Mouse (Mus musculus) layer of hippocampus, postnatal 36 days (tissue): ENCODE measurements around the gene Ticam1. TPM values are rescaled to one million over a fixed set of nuclear protein-coding genes. Genes with fewer than 3 reads are reported as not detected.

Experiments used
- DNase-seq, 2 experiments: peaks; one replicate each; pipeline ENCODE4 v3.0.0; 2022
- total RNA-seq, 2 experiments: library from RNA; stranded (reverse); gene quantifications; 2 replicates each; pipeline ENCODE4 v1.2.3; 2021

Ticam1 gene
- 1 to 10 TPM; 6.1 to 6.7 TPM for total RNA-seq

DNA sequence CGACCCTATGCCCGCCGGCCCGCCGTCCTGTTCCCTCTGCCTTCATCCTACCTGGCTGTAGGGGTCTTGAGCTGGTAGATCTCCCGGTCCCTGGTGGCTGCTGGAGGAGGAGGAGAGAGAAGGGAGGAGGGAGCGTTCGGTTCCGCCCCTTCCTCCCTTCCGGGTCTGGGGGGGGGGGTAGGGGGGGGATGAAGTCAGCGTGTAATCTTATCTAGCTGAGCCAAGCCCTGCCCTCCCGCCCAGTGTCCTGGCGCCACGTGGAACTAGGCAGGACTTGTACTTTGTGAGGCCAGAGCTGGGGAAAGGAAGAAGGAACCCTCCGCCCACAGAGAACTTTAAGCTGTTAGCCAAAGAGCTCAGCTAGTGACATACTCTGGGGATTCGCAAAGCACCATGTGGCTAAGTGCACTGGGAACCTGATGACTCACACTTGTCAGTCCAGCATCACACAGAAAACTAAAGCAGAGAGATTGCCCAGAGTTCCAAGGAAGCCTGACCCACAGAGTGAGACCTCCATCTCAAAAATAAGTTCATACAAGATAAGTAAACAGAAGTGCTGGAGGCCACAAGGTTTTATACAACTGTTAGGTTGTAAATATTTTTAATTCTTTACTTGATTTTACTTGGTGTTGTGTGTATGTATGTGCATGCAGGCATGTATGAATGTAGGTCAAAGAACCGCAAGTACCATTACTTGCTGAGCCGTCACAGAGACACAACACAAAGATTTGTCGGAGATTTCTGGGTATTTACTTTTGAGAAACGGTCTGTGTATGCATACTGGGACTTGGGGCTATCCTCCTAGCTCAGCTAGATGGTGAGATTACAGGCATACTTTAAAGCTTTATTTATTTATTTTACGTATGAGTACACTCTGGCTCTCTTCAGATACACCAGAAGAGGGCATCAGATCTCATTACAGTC, at the start of gene Ticam1:
TSS of gene Ticam1 (minus strand) at position 144 of the 924 bp plus-strand sequence.
- peak; percentile 74 to 75 for DNase-seq

DNA sequence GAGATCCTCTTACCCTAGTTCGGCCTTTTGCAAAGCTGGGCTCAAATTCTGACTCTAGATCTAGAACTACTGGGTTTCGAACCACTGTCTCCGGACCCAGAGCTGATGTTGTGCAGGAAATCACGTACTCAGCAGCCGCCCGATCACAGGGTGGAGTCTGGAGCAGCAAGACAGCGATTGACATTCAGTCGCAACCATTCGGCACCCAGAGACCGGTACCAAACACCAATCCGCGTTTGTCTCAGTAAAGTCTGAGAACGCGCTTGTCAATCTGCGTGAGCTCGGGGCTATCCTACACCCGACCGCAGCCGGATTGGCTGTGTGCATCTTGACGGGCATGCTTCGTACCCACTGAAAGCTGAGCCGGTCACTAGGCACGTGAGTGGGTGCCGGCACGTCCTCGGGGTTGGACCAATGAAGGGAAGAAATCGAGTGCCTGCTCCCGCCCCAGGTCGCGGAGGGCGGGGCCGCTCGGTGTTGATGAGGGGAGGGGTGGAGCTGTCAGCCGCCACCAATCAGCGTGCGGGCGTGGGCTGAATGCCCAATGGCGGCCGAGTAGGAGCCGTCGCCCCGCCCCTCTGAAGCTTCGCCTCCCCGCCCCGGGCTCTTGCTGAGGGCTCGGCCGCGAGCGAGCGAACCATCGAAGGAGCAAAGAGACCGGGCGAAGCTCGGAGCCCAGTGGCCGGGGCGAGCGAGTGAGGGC, 49.0 kb upstream of the Ticam1 start, which contains the start of gene Kdm4b:
TSS of gene Kdm4b (plus strand) at position 613 of the 703 bp plus-strand sequence.
- DNase-seq, result peak; percentile 99 to 100

GRCm38 (mm10) chr17:56324419-56324818, 47.8 kb upstream of the Ticam1 start:
- no peak for DNase-seq

DNA sequence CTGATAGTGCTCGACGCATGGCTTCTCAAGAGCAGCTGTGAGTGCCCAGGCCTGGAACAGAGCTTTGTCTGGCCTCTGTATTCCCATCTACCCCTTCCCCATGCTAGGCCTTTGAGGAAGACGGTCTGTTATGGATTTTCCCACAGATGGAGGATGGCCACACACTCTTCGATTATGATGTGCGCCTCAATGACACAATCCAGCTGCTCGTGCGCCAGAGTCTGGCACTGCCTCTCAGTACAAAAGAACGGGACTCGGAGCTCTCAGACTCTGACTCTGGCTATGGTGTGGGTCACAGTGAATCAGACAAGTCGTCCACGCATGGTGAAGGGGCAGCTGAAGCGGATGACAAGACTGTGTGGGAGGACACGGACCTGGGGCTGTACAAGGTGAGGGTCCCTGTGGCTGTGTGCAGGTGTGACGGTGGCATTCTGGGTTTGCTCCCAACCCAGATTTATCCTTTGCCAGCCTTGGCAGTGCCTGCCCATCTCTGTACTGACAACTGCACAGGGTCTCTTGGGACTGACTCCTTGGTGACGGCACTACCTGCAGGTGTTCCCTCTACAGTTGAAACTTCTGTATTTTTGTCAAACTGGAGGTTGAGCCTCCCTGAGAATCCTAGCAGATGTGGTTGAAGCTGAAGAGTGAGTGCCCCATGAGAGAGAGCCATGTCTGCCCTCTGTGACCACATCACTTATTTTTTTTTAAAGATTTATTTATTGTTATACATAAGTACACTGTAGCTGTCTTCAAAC, 32.8 kb upstream of the Ticam1 start:
- DNase-seq, result no peak

DNA sequence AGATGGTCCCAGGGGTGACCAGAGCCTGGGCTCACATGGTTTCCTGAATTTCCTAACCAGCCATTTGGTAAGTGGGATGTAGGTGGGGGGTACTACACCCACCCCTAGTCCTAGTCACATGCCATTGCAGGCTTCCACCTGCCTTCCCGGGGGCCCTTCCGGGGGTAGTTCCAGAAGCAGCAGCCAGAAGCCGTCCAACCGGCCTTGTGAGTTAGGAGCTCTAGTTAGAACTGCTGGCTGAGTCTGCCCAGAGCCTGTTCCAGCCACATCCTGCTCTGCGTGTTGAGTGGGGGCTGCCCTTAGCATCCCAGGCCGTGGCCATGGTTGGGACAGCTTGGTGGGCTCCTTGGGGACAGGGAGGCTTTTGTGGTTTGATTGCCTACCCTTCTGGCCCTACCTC, 31.5 kb upstream of the Ticam1 start:
- DNase-seq, result no peak

DNA sequence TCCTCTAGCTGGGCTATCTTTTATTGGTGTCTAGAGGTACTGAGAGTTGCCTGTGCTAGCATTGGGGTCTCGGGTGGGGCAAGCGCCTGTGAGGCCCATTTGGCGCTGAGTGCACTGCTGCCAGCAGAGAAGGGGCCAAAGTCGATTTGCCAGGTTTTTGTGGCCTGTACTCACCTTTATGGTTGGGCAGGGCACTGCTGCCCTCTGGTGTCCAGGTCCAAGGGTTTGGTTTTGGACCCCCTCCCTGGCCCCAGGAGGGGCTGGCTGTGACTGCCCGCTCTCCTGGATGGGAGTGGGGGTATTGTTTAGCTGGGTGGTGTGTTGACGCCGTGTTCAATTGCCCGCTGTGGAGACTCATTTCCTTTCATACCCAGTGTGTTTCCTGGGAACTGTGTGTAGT, 29.2 kb upstream of the Ticam1 start:
- no peak for DNase-seq

DNA sequence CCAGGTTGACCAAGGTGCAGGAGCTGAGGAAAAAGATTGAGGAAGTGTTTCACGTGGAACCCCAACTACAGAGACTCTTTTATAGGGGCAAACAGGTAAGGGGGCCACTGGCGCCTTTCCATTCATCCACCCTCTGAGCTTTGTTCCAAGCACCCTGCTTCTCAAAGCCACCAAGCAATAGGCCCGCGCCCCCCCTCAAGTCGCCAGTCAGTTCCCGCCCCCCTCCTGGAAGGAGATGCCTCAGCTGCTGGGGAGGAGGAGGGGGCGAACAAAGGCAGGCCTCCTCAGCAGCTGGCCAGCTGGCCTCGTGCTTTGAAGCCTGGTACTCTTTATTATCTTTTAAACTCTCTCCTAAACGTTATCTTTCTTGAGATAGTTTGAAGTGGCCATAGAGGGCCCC, 28.6 kb upstream of the Ticam1 start:
- no peak for DNase-seq

- no peak for DNase-seq
These were observed 28.1 kb upstream of the Ticam1 start for GRCm38 (mm10) chr17:56304718-56305117.

- DNase-seq, result peak; percentile 88
These were observed 27.4 kb upstream of the Ticam1 start for GRCm38 (mm10) chr17:56303847-56304586.

DNA sequence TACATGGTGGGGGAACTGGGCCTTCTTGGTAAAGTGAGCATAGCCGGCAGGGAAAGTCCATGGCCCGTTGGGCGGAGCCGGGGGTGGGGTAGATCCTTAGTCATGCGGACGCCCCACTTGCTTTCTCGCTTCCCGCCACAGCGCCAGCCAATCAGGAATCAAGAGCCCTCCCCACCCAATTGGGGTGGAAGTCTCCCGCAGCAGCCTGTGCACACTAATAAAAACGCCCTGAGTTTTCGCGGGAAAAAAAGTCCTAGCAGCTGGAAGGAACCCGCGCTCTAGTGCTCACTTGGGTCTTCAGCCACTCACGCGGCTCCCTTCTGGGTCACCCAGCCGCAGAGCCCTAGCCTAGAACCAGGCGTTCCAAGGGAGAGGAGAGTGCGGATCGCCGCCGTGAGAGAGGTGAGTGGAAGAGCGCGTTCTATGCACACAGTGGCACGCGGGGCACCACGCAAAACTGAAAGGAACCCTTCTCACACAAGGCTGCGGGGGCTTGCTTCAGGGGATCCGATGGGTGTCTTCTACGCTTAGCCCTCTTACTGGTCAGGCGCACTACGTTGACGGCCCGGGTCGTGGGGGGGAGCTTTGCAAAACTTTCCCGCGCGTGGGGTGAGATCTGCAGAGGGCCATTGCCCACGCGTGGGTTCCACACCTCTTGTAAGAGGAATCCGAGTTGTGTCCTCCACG, 26.7 kb upstream of the Ticam1 start, which contains the start of gene Uhrf1:
TSS of gene Uhrf1 (plus strand) at position 162 of the 687 bp plus-strand sequence.
- DNase-seq, result no peak

DNA sequence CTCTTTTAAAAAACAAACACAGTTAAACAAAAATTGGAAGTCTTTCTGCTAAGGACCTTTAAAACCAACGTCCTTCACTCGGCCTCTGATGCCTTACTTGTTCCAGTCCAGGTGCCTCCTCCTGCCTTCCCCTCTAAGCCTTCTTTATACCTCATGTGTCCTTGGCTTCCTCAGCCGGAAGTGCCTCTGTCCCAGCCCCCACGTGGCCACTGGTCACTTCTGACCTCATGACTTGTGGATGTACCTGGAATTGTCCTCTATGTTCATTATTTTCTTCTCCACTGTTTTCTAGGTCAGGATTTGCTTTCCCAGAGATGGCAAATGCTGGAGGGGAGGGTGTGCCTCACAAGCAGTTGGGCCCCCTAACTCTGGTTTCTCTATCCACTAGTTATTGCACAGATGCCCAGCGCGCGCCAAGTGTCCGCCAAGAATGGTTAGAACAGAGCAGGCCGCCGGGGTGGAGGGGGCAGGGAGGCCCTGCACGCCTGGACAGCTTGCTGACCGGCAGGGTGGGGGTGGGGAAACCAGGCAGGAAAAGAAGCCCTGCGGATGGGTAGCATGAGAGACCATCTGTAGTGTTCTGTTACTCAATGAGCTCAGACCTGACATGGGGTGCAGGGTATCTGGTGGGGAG, 25.9 kb upstream of the Ticam1 start:
- DNase-seq, result no peak

- no peak for DNase-seq
These were observed 23.6 kb upstream of the Ticam1 start, which contains the start of gene Arrdc5 for GRCm38 (mm10) chr17:56300186-56300585. Gene Arrdc5, minus strand, starts transcription at chr17:56300286.

DNA sequence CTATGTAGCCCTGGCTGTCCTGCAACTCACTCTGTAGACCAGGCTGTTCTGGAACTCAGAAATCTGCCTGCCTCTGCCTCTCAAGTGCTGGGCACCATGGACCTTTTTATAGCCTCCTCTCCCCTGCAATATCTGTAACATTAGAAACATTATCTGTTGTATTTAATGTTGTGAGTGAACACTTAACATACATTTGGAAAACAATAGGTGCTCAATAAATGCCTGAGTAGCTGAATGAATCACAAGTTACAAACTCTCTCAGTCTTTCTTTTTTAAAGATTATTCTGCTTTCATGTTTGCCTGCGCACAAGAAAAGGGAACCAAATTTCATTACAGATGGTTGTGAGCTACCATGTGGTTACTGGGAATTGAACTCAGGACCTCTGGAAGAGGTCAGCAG, 21.7 kb upstream of the Ticam1 start:
- no peak for DNase-seq

DNA sequence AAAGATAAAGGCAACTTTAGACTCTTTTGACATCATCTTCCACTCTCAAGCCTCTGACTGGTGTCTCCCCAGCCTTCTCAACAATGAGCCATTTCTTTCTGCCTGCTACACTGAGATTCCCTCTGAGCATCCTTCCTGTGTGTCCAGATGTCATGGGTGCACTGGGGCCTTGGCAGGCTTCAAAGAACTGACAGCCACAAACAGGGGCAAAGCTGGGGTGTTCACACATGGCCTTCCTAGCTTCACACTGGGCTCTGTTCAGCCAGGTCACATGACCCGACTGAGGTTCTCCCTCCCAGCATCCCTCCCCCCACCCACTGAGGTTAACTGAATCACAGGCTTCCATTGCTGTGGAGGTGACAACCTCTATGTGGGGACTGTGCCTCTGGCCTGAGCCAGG, 19.6 kb upstream of the Ticam1 start:
- DNase-seq, result no peak

GRCm38 (mm10) chr17:56294241-56294640, 17.7 kb upstream of the Ticam1 start:
- no peak for DNase-seq

DNA sequence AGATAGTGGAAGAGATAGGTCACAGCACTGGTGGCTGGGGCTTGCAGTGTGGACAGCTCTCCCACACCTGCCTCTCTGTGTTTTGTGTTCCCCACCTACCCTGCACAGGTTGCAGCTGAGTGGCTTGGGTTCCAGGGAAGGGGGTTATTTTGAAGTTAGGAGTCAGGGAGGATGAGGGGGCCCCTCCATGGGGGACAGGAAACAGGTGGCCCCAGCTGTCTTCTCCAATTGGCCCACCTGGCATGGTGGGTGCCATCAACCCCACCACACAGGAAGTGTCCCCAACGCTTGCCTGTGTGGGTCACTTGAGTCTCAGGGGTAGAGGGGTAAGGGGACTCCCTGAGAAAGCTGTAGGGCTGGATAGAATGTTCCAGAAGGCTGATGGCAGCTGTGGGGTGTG, 16.7 kb upstream of the Ticam1 start:
- DNase-seq, result no peak

GRCm38 (mm10) chr17:56292531-56293222, 16.1 kb upstream of the Ticam1 start, which contains the start of gene Plin3:
Gene Plin3, minus strand, starts transcription at chr17:56292873.
- DNase-seq, result no peak

DNA sequence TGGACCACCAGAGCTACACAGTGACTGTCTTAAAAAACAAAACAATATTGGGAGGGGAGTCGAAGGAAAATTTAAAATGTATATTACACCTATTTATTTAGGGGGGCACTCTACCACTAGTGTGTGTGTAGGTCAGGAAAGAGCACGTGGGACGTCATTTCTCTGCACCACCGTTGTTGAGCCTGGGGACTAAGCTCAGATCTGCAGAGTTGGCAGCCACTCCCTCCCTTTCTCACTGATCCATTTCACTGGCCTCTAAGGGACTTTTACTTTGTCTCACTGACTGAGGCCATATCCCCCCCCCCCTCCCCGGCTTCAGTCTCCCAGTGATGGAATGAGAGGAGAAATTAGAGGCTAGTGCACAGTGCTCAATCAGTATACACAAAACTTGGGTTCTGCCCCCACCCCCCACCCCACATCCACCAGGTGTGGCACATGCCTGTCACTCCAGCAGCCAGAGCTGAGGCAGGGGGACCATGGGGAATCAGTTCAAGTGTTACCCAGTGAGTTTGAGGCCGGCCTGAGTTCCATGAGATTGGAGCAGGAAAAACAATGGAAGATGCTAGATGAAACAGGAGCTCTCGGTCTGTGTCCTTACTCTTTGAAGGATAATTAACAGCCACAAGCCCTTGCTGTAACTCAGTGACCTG, 15.4 kb upstream of the Ticam1 start:
- no peak for DNase-seq

- peak; percentile 68 to 71 for DNase-seq
These were observed 14.6 kb upstream of the Ticam1 start for GRCm38 (mm10) chr17:56291171-56291511.
